Mouse (Mus musculus) heart, postnatal 0 days (tissue): ENCODE measurements around the gene Mbd5. TPM values are rescaled to one million over a fixed set of nuclear protein-coding genes. Genes with fewer than 3 reads are reported as not detected.

ENCODE experiments used
- ATAC-seq: fragments of 200-750 bp; cut with Nextera tagmentation; 2 replicates; pipeline ENCODE4 v1.8.0; 2017; ENCODE audit warnings: low read depth, moderate number of reproducible peaks, moderate library complexity; ENCODE audit not compliant: insufficient read depth
- DNase-seq: peaks from one replicate; pipeline ENCODE4 v3.0.0-alpha.2; 2016; ENCODE audit warnings: low spot score
- H3K27ac ChIP-seq: fragments of 300-500 bp; sonication (generic); 2 replicates; pipeline ENCODE4 v1.5.1; 2014; ENCODE audit warnings: low read depth, mild to moderate bottlenecking
- H3K27me3 ChIP-seq: fragments of 300-500 bp; sonication (generic); 2 replicates; pipeline ENCODE4 v1.6.1; 2014; ENCODE audit warnings: low read length, mixed read lengths; ENCODE audit not compliant: control insufficient read depth, insufficient read depth
- H3K36me3 ChIP-seq: fragments of 300-500 bp; sonication (generic); replicated peaks from 2 replicates; pipeline ENCODE4 v1.6.1; 2014; ENCODE audit warnings: low read length, mixed read lengths; ENCODE audit not compliant: control insufficient read depth, insufficient read depth
- H3K4me1 ChIP-seq: fragments of 300-500 bp; sonication (generic); 2 replicates; pipeline ENCODE4 v1.6.1; 2014; ENCODE audit warnings: antibody characterized with exemption; ENCODE audit not compliant: control insufficient read depth, insufficient read depth
- H3K4me2 ChIP-seq: fragments of 300-500 bp; sonication (generic); 2 replicates; pipeline ENCODE4 v1.6.1; 2014; ENCODE audit warnings: low read depth, mild to moderate bottlenecking, low read length, moderate library complexity
- H3K4me3 ChIP-seq: fragments of 300-500 bp; sonication (generic); 2 replicates; pipeline ENCODE4 v1.5.1; 2014; ENCODE audit warnings: low read depth, low read length
- H3K9ac ChIP-seq: fragments of 300-500 bp; sonication (generic); replicated peaks from 2 replicates; pipeline ENCODE4 v1.6.1; 2014; ENCODE audit warnings: low read depth, low read length, mixed read lengths
- H3K9me3 ChIP-seq: fragments of 300-500 bp; sonication (generic); replicated peaks from 2 replicates; pipeline ENCODE4 v1.6.1; 2016; ENCODE audit warnings: low read length; ENCODE audit not compliant: control insufficient read depth
- CTCF ChIP-seq: IDR thresholded peaks from 2 replicates; pipeline ENCODE4 v1.5.1; 2016; ENCODE audit warnings: antibody characterized with exemption, control low read depth, low read depth
- EP300 ChIP-seq: IDR thresholded peaks from 2 replicates; pipeline ENCODE4 v1.6.1; 2016; ENCODE audit warnings: antibody characterized with exemption, low read depth
- WGBS: fragments of 180-500 bp; shearing (Covaris S2); extraction: QIAGEN DNeasy Blood & Tissue Kit; methylation state at CpG from one replicate; pipeline ENCODE4 v1.1.7; 2014; 5-methylcytosine and 5-hydroxymethylcytosine counted together
- polyA plus RNA-seq: library from polyadenylated mRNA; unstranded; fragments of >200 nt; fragmentation: Nextera tagmentation; extraction: Ambion mirVana; gene quantifications from 2 replicates; pipeline ENCODE4 v1.2.1, GENCODE M21; 2015
- total RNA-seq: library from RNA; depleted of rRNA; stranded (reverse); fragments of >200 nt; gene quantifications from 2 replicates; pipeline ENCODE4 v1.2.3, GENCODE M21; 2014; ENCODE audit warnings: low replicate concordance

Gene Mbd5
- total and polyA plus RNA-seq, 2 experiments from 2014 or later = 11.5 to 15.4 TPM

DNA sequence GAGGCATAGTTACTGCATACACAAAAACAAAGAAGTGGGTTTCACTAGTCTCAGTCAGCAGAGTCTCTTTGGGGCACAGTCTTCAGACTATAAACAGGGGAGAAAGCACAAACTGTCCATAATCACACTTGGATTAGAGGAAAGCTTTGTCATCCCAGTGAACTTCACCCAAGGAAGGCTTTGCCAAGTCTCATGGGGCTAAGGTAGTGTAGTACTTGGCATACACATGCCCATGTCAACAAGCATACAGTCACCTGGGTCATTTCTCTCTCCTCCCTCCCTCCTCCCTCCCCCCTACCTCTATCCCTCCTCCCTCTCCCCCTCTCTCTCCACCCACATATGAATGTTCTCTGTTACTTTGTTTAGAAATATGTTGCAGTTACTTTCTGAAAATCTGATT lies 147.5 kb downstream of the Mbd5 start:
- H3K27ac ChIP-seq = no peak overlapping the region
- ATAC-seq (no peak), DNase-seq (no peak)
- H3K27me3 ChIP-seq = no peaks in the 10 kb centered on the region
- no peak overlapping the region for H3K4me2 ChIP-seq
- no peak overlapping the region for H3K9ac ChIP-seq
- H3K4me1 ChIP-seq = no peaks in the 10 kb centered on the region
- TF ChIP-seq EP300 (no peak), CTCF (no peak)
- H3K4me3 ChIP-seq = no peak overlapping the region
- H3K9me3 ChIP-seq = no peaks in the 10 kb centered on the region
- 0 out of 2 replicates have a peak, but pooled peaks cover 4% of the 10 kb centered on the region for H3K36me3 ChIP-seq

DNA sequence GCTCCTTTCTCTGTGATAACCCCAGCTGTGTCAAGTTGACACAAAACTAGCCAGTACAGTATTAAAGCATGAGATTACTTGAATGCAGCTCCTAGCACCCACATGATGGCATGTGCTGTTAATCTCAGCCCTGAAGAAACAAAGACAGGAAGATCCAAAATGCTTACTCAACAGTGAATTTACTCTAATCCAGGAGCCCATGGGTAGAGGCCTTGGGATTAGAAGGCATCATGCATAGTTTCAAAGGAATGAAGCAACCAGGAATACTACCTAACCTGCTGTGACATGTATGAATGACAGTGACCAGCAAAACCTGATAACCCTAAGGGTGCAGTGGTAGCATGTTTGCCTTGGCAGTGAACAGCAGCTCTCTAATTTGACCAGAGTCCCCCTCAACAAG lies 159.6 kb downstream of the Mbd5 start:
- ATAC-seq (no peak), DNase-seq (no peak)
- TF ChIP-seq CTCF = no peak
- TF ChIP-seq EP300 = no peak
- Histone ChIP-seq H3K9me3 (no peaks in the 10 kb centered on the region), H3K4me3 (no peak overlapping the region), H3K27ac (no peak overlapping the region), H3K4me1 (no peaks in the 10 kb centered on the region), H3K27me3 (no peaks in the 10 kb centered on the region), H3K4me2 (no peak overlapping the region), H3K36me3 (no peaks in the 10 kb centered on the region), H3K9ac (no peak overlapping the region)

DNA sequence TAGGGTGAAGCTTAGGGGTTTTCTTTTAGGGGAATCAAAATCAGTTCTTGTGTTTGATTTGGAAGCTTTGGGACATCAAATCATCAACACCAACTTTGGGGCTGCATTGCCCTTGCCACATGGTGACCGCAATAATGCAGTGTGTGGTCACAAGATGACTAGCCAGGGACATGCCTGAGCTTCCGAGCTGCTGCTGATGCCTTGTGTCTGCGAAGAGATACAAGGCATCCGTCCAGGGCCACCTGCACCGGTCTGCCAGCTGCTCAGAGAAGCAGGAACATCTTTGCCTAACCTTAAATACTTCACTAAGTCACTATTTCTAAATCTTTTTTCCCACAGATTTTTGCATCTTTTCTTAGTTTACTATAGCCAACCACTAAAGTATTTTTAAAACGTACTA lies 170.6 kb downstream of the Mbd5 start:
- Histone ChIP-seq H3K27ac (no peak overlapping the region), H3K4me2 (no peak overlapping the region), H3K4me1 (no peaks in the 10 kb centered on the region), H3K27me3 (no peaks in the 10 kb centered on the region), H3K4me3 (no peak overlapping the region), H3K9ac (no peak overlapping the region), H3K36me3 (0 out of 2 replicates have a peak, but pooled peaks cover 3% of the 10 kb centered on the region), H3K9me3 (no peaks in the 10 kb centered on the region)
- no peak for TF ChIP-seq EP300
- no peak for TF ChIP-seq CTCF
- DNase-seq (no peak), ATAC-seq (no peak)
- WGBS = 88% methylated on average over 6 of the region's 6 CpGs

DNA sequence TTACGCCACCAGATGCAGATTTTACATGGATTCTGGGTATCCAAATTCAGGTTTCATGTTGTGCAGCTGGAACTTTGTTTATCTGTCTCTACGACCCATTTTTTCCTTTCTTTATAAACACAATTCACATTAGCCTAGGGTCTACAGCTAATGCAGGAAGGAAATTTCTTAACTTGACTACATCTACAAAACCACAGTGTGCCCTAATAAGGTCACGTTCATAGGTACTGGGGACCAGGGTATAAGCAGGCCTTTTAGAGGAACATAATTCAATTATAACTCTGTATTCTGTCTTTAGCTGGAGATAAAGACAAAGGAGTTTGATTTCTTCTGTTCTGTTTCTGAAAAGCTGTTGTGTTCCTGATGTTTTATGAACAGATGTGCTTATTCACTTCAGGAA lies 172.3 kb downstream of the Mbd5 start:
- no peak overlapping the region for H3K4me3 ChIP-seq
- WGBS = 90% methylated on average over 3 of the region's 3 CpGs
- H3K36me3 ChIP-seq = 0 out of 2 replicates have a peak, but pooled peaks cover 3% of the 10 kb centered on the region
- TF ChIP-seq CTCF (no peak), EP300 (no peak)
- no peaks in the 10 kb centered on the region for H3K4me1 ChIP-seq
- no peaks in the 10 kb centered on the region for H3K9me3 ChIP-seq
- H3K4me2 ChIP-seq = no peak overlapping the region
- ATAC-seq = no peak
- no peak overlapping the region for H3K9ac ChIP-seq
- no peak overlapping the region for H3K27ac ChIP-seq
- no peak for DNase-seq
- no peaks in the 10 kb centered on the region for H3K27me3 ChIP-seq

DNA sequence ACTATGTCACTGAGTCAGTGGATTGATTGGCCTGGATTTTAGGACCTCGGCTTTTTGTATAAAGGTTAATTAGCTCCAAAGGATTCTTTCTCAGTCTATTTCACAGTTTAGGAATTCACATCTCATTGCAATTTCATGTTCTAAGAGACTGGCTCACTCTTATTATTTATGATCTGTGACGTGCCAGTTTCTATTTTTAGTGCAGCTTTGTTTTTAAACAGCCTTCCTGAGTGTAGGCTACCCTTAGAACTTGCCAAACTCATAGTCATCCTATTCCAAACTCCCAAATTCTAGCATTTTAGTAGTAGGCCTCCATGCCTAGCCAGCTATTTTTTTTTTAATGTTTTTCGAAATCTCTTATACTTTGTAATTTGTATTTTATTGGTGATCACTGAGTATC lies 192.9 kb downstream of the Mbd5 start:
- H3K27me3 ChIP-seq = no peaks in the 10 kb centered on the region
- H3K9me3 ChIP-seq = no peaks in the 10 kb centered on the region
- no peak for ATAC-seq
- H3K4me2 ChIP-seq = no peak overlapping the region
- TF ChIP-seq CTCF = no peak
- no peak for TF ChIP-seq EP300
- H3K4me1 ChIP-seq = no peaks in the 10 kb centered on the region
- no peak overlapping the region for H3K4me3 ChIP-seq
- H3K27ac ChIP-seq = no peak overlapping the region
- 63% methylated on average over 3 of the region's 3 CpGs for WGBS
- H3K36me3 ChIP-seq = no peaks in the 10 kb centered on the region
- H3K9ac ChIP-seq = no peak overlapping the region
- no peak for DNase-seq

DNA sequence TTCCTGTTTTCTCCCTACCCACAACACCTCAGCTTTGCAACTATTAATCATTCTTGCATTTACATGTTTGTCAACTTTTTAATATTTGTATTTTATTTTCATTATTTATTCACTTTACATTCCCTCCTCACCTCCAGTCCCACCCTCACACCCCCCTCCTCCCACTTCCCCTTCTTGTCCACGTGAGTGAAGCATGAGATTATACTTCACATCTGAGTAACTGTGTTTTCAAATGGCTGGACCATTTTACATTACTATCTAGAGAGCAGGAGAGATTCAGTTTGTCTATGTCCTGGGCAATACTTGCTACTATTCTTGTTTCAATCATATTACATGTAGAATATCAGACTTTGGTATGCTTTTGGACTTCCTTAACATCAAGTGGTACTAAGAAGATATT lies 204.3 kb downstream of the Mbd5 start:
- ATAC-seq (no peak), DNase-seq (no peak)
- TF ChIP-seq EP300 (no peak), CTCF (no peak)
- Histone ChIP-seq H3K27me3 (no peaks in the 10 kb centered on the region), H3K4me1 (no peaks in the 10 kb centered on the region), H3K4me2 (no peak overlapping the region), H3K4me3 (no peak overlapping the region), H3K9me3 (no peaks in the 10 kb centered on the region), H3K27ac (no peak overlapping the region), H3K9ac (no peak overlapping the region), H3K36me3 (no peaks in the 10 kb centered on the region)
- WGBS = 69% methylated on average over 1 of the region's 1 CpGs
